Mouse (Mus musculus) mesoderm, embryonic 11.5 days (tissue): ENCODE data around the gene Gpm6b.

Experiments
- DNase-seq: peaks from one replicate; pipeline ENCODE4 v3.0.0-alpha.2; 2012; ENCODE audit warnings: low read depth, low spot score

Gpm6b gene

DNA sequence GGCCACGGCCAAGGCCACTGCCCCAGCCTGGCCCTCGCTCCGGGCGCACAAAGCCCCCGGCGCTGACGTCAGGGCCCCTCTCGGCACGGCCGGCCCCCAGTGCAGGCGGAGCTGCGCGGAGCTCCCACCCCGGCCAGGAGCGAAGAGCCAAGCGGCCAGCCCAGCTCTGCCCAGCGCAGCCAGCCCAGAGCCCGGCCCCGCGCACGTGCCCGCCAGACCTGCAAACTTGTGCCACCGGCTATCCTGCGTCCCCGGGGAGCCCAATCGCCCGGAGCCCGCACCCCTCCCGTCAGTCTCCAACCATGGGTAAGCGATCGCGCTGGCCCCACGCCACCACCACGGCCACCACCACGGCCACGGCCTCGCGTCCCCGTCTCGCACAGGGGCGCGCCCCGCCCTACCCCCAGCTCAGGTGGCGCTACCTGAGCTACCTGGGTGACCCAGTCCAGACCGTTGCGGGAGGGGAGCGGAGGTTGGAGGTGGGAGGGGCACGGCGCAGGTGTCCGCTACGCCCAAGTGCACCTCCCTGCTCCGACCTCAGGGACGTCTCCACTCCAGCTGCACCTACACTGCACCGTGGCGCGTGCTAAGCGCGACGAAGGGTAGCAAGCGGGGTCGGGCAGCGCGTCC, at the start of gene Gpm6b:
TSS of gene Gpm6b (plus strand) at position 81 of the 630 bp plus-strand sequence.
- DNase-seq: peak; percentile 43

- no peak for DNase-seq
These were observed 42.4 kb upstream of the Gpm6b start for GRCm38 (mm10) chrX:166196327-166196726.

DNA sequence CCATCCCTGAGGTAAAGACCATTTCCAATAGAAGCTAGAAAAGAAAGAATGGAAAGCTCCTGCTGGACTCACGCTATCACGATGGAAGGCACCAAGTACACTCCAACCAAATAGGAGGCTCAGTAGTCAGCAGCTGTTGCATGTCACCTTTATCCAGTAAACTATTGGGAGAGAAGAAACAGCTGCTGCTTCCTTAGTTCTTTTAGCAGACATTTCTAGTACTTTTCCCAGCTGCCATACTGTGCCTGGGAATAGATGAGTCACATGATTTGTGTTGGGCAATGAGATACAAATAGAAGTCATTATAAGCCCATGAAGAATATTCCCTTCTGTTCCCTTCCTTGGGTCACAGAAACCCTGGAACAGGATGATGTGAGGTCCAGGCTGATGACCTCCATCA, 40.4 kb upstream of the Gpm6b start:
- DNase-seq: no peak

DNA sequence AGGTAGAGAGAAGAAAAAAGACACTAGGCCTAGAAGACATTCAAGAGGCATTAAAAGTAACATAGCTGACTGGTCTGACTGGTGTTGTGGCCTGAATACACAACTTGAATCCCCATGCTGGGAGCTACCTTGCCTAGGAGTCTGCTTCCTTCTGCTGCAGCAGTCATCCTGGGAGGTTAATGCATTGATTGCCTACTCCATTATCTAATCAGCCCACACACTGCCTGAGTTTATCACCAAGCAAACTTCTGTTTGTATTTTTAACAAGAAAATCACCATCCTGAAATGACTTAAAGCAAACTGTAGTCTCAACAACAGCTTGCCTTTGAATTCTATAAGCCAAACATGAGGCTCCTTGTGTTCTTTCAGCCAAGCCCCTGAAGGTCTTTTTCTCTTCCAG, 38.9 kb upstream of the Gpm6b start:
- no peak for DNase-seq

DNA sequence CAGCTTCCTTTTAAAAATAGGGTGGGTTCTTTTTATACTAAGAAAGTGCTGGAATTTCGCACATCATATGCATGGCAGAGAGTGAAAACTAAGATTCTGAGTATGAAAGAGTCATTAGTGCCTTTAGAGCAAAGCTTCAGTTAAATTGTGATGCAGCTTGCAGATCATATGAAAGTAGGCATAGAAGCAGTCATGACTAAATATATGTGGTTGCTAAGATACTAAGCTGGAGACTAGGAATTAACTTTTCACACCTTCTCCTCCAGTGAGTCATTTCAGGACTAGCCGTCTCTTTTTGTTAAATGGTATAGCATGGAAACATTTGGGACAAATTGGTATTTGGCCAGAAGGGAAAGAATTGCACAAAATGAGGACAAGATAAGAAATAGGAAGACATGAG, 24.1 kb upstream of the Gpm6b start:
- DNase-seq: no peak

DNA sequence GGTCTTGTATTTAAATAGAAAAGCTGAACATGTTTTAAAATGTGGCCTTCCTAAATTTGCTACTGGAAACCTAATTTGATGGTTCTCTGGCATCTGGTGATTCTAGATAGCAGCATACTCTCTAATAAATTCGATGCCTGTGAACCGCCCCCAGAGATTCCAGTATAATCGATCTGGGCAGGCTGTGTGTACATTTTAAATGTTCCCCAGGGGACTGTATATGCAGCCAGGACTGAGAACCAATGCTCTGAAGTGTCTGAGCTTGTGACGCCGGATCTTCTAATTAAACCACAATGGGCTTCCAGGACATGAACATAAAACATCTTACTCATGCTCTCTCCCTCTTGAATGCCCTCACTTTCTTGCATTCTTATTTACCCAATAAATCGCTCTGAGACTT, 22.5 kb upstream of the Gpm6b start:
- DNase-seq: no peak

- DNase-seq: no peak
These were observed 22.0 kb upstream of the Gpm6b start for GRCm38 (mm10) chrX:166216720-166217119.

DNA sequence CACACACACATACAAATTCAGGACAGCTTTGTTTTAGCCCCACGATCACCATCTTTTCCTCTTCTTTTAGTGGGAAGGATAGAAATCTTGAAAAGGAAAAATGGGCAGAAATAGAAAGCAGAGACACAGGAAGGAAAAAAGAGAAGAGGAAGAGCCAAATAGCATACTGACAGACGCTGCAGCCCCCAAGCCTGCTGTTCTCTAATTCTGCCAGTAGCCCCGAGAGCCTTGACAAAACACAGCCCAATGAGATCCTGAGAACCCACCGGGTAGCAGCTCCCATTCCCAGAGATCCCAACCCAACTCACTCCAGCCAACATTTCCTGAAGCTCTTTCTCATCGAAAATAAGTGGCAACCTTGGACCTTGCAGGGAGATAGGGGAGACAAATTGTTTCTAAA, 19.4 kb upstream of the Gpm6b start:
- no peak for DNase-seq

- no peak for DNase-seq
These were observed 11.9 kb upstream of the Gpm6b start for GRCm38 (mm10) chrX:166226856-166227255.

DNA sequence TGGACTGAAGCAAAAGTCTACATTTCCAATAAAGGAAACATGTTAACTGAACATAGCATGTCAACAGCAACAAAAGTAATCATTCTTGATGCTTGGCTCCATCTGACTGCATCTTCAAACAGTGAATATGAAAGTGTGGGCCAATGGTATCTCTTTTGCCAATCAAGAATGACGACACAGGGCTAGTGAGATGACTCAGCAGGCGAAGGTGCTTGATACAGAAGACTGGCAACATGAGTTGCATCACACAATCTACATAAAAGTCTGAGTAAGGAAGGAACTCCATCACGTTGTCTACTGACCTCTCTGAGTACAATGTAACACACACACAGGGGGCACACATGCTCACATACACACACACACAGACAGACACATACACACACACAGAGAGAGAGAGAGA, 9.0 kb upstream of the Gpm6b start:
- no peak for DNase-seq

GRCm38 (mm10) chrX:166230515-166231267, 8.0 kb upstream of the Gpm6b start:
- no peak for DNase-seq

DNA sequence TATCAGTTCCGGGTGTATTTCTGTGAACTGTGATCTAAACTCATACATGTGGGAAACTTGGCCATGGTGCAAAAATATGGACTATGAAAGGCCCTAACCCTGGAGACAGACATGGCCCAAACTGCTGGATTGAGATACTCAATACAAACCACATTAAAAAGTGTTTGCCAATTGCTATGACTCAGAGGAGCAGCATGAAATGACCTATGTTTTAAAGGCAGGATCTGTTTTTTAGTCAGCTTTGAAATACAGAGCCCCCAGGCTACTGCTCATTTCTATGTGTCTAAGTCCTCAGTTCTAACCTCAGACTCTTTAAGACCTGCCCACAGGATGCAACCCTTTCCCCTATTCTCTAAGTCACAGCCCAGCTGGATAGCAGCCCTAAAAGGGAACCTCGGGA, 2.6 kb upstream of the Gpm6b start:
- DNase-seq: no peak

- DNase-seq: no peak
These were observed 809 bp downstream of the Gpm6b start for GRCm38 (mm10) chrX:166239520-166239919.

DNA sequence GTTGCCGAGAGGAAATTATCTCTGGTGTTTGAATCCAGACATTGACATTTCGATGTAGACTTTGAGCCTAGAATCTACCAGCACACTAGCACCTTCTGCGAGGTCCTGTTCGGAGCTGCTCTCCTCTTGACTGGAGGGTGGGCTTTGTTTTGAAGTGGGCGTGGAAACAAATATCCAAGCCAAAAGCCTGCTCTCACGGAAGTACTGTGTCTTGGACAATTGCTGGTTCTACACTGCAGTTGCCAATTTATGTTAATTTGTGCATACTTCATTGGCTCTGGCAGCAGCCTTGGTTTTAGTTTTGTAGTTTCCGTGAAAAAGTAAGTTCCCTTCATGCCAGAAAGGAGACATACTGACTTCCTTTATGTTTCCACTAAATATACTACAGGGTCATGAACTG, 2.0 kb downstream of the Gpm6b start:
- no peak for DNase-seq

GRCm38 (mm10) chrX:166243261-166243885, 4.7 kb downstream of the Gpm6b start:
- DNase-seq: no peak

DNA sequence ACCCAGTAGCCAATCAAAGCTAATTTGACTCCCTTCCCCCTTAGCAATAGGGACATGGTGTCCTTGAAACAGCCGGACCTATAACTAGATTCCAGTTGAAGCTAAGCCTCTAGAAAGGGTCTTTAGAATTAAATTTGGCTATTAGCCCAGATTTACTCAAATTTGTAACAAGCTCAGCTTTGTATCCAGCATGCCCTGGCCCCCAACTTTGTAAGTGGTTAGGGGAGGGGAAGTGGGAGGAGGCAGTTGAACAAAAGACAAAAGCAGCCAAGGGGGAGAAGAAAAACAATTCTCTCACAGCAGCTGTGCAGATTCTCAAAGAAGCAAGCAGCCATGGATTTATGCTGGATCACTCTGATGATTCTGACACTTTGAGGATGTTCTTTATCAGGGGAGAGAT, 32.8 kb downstream of the Gpm6b start:
- peak; percentile 23 for DNase-seq

DNA sequence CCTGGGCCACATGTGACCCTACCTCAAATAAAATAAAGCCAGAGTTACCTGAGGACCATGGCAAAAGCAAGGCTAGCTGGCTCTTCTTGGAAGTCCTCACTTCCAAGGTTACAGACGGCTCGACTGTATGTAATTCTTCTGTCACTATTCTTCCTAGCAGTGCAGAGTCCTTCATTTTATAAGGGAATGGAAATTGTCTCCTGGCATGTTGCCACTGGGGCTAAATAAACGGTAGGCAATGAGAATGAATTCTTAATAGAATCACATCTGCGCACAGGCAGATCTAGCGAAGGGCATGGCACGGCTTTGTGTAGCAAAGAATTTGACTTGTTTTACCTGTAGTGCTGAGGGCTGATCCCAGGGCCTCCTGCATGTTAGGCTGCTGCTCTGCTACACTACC, 33.9 kb downstream of the Gpm6b start:
- DNase-seq: no peak

DNA sequence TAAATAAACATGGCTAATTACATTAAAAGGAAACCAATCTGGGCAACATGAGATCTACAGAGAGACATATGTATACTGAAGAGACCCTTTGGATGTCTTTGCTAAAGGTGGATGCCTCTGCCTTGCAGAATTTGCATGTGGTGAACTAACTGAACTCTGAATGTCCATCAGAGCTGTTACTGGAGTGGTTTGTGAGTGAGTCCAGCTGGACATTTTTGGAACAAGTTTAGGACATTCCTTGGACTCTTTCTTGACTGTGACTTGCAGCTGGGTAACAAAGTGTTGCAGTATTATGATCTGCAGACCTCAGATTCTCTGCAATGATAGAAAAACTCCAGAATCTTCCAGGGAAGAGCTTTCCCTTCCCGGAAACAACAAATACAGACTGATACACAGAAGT, 41.1 kb downstream of the Gpm6b start:
- DNase-seq: no peak

- DNase-seq: peak; percentile 2
These were observed 48.2 kb downstream of the Gpm6b start for GRCm38 (mm10) chrX:166286760-166287483.

- DNase-seq: peak; percentile 4
These were observed 52.6 kb downstream of the Gpm6b start for GRCm38 (mm10) chrX:166291266-166291665.

GRCm38 (mm10) chrX:166293465-166293864, 54.8 kb downstream of the Gpm6b start:
- DNase-seq: no peak

DNA sequence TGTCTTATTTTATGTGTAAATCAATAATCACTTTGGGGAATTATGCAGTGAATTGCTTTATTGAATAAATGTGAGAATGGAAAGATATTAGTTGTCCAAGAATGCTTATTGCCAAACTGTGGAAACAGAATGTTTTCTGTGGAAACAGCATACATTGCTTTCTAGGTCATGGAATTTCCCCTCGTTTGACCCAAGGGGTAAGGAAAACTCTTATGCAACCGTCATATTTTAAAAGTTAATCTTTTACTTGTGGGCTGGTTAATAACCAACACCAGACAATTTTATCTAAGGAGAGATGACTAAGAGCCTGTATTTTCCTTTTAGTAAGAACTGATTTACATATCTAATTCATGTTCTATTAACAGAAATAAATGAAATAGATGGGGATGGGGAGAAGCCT, 64.1 kb downstream of the Gpm6b start:
- DNase-seq: no peak
